Mouse (Mus musculus) testis, adult 2 months (tissue): ENCODE results near the gene Olfr97.

Experiments
- CTCF ChIP-seq: fragments of 200-500 bp; IDR thresholded peaks from 2 replicates; pipeline ENCODE4 v1.5.1; 2012; ENCODE audit warnings: low read depth, mild to moderate bottlenecking, inconsistent platforms, low read length, moderate library complexity; ENCODE audit not compliant: control insufficient read depth, insufficient read depth, insufficient replicate concordance
- POLR2A ChIP-seq: fragments of 200-500 bp; IDR thresholded peaks from 2 replicates; pipeline ENCODE4 v1.6.1; 2012; ENCODE audit warnings: low read depth, mild to moderate bottlenecking, inconsistent platforms, low read length, moderate library complexity; ENCODE audit not compliant: control insufficient read depth

DNA sequence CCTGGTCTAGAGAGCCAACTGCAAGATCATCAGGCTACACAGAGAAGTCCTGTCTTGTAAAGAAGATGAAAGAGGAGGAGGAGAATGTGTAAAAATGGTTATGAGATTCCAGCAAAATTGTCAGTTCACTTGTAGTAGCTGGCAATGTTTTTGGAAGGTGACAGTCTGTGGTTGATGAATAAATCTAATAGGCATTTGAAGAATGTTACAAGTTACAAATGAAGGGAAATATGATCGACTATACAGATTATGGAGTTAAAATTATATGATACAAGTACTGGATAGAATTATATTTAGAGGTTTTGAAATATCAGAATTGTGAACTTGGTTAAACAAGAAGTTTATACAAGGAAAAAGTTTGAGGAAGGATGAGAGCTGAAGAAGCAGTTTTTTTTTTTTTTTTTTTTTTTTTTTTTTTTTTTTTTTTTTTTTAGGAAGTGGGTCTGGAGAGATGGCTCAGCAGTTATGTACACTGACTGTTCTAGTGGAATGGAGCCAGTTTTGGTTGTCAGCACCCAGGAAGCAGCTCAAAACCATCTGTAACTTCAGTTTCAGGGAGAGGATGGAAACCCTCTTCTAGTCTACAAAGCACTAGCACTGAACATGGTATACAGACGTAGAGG is 38.6 kb upstream of the Olfr97 start:
- no peak for TF ChIP-seq CTCF
- TF ChIP-seq POLR2A: no peak
